Mouse (Mus musculus) liver, embryonic 14.5 days (tissue): ENCODE data around the gene Snx10. TPM values are rescaled to one million over a fixed set of nuclear protein-coding genes. Genes with fewer than 3 reads are reported as not detected.

Experiments
- ATAC-seq: fragments of 200-750 bp; cut with Nextera tagmentation; 2 replicates; pipeline ENCODE4 v1.8.0; 2017; ENCODE audit warnings: moderate number of reproducible peaks, mild to moderate bottlenecking, moderate library complexity; ENCODE audit not compliant: insufficient read depth
- DNase-seq, 3 experiments: peaks; one replicate each; pipeline ENCODE4 v3.0.0-alpha.2; 2012 to 2013; ENCODE audit warnings: low read depth in 3 of 3, low spot score in 3 of 3
- H3K27ac ChIP-seq: fragments of 300-500 bp; sonication (generic); 2 replicates; pipeline ENCODE4 v1.5.1; 2014; ENCODE audit warnings: moderate library complexity, mild to moderate bottlenecking, control low read depth, inconsistent platforms
- H3K27me3 ChIP-seq: fragments of 300-500 bp; sonication (generic); 2 replicates; pipeline ENCODE4 v1.6.1; 2014; ENCODE audit warnings: mild to moderate bottlenecking, low read length, moderate library complexity; ENCODE audit not compliant: control insufficient read depth, insufficient read depth
- H3K36me3 ChIP-seq: fragments of 300-500 bp; sonication (generic); replicated peaks from 2 replicates; pipeline ENCODE4 v1.6.1; 2014; ENCODE audit warnings: low read depth; ENCODE audit not compliant: control insufficient read depth, insufficient read depth
- H3K4me1 ChIP-seq, 2 experiments: fragments of 200-500 bp in 1 of 2; fragments of 300-500 bp in 1 of 2; sonication (generic) in 1 of 2; replicated peaks; 2 replicates each; pipeline ENCODE4 v1.6.1; 2012 to 2014; ENCODE audit warnings: antibody characterized with exemption in 1 of 2, inconsistent platforms in 1 of 2, low read length in 1 of 2; ENCODE audit not compliant: control insufficient read depth in 2 of 2, insufficient read depth in 2 of 2
- H3K4me2 ChIP-seq: fragments of 300-500 bp; sonication (generic); 2 replicates; pipeline ENCODE4 v1.6.1; 2014; ENCODE audit warnings: low read depth, mild to moderate bottlenecking, control low read depth, moderate library complexity
- H3K4me3 ChIP-seq, 2 experiments: fragments of 200-500 bp in 1 of 2; fragments of 300-500 bp in 1 of 2; sonication (generic) in 1 of 2; 2 replicates each; pipeline ENCODE4 v1.5.1; 2012 to 2014; ENCODE audit warnings: low read depth in 2 of 2, low read length in 2 of 2, mild to moderate bottlenecking in 2 of 2, control low read depth in 1 of 2, inconsistent platforms in 1 of 2, moderate library complexity in 1 of 2; ENCODE audit not compliant: insufficient read depth in 1 of 2
- H3K9ac ChIP-seq: fragments of 300-500 bp; sonication (generic); replicated peaks from 2 replicates; pipeline ENCODE4 v1.6.1; 2014; ENCODE audit warnings: mild to moderate bottlenecking, control low read depth, moderate library complexity
- H3K9me3 ChIP-seq: fragments of 300-500 bp; sonication (generic); 2 replicates; pipeline ENCODE4 v1.6.1; 2016; ENCODE audit warnings: low read length, mixed read lengths; ENCODE audit not compliant: control insufficient read depth
- CTCF ChIP-seq: IDR thresholded peaks from 2 replicates; pipeline ENCODE4 v1.5.1; 2016; ENCODE audit warnings: antibody characterized with exemption, low read depth, control low read depth
- EP300 ChIP-seq: IDR thresholded peaks from 2 replicates; pipeline ENCODE4 v1.6.1; 2016; ENCODE audit warnings: antibody characterized with exemption, low read depth
- WGBS: fragments of 180-500 bp; shearing (Covaris S2); extraction: QIAGEN DNeasy Blood & Tissue Kit; methylation state at CpG from one replicate; pipeline ENCODE4 v1.1.7; 2014; ENCODE audit not compliant: insufficient replicate concordance; 5-methylcytosine and 5-hydroxymethylcytosine counted together
- polyA plus RNA-seq, 2 experiments: library from polyadenylated mRNA; depleted of rRNA in 1 of 2; stranded (reverse) in 1 of 2; unstranded in 1 of 2; fragments of >200 nt; fragmentation: Nextera tagmentation in 1 of 2; extraction: Ambion mirVana in 1 of 2; gene quantifications; 2 replicates each; pipeline versions ENCODE4 v1.2.1 to v1.2.3; 2012 to 2014

The Snx10 gene
- polyA plus RNA-seq, 2 experiments = 2.0 to 6.7 TPM

- peaks cover 0 to 7% of the 10 kb centered on the region in 2 experiments; a peak in 1 of 4 replicates for H3K4me1 ChIP-seq
- H3K27ac ChIP-seq = no peak overlapping the region
- 65% methylated on average over 9 of the region's 9 CpGs for WGBS
- H3K9ac ChIP-seq = no peak overlapping the region
- H3K4me3 ChIP-seq = no peak overlapping the region
- H3K36me3 ChIP-seq = no peaks in the 10 kb centered on the region
- H3K9me3 ChIP-seq = no peaks in the 10 kb centered on the region
- DNase-seq (no peak), ATAC-seq (no peak)
- no peaks in the 10 kb centered on the region for H3K27me3 ChIP-seq
- H3K4me2 ChIP-seq = no peak overlapping the region
- TF ChIP-seq CTCF (no peak), EP300 (no peak)
Observed at GRCm38 (mm10) chr6:51600412-51600811, 76.7 kb downstream of the Snx10 start.

DNA sequence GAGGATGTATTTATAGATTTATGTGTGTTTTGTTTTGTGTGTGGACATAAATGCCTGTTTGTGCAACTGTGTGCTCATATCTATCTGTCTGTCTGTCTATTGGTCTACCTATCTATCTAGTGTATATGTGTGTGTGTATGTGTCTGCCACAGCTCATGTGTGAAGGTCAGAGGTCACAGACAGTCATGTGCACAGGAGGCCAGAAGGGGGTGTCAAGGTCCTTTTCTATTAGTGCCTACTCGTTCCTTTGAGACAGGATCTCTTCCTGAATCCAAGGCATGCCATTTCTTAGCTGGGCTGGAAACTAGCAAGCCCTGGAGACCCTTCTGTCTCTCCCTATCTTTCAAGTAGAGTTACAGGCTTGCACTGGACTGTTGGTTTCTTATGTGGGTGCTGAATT, 78.6 kb downstream of the Snx10 start:
- Histone ChIP-seq H3K9ac (no peak overlapping the region), H3K4me1 (peaks cover 0 to 7% of the 10 kb centered on the region in 2 experiments; a peak in 1 of 4 replicates), H3K9me3 (no peaks in the 10 kb centered on the region), H3K36me3 (no peaks in the 10 kb centered on the region), H3K27me3 (no peaks in the 10 kb centered on the region), H3K4me3 (no peak overlapping the region), H3K27ac (no peak overlapping the region), H3K4me2 (no peak overlapping the region)
- no peak for ATAC-seq
- WGBS = 72% methylated on average over 1 of the region's 1 CpGs
- no peak for DNase-seq
- TF ChIP-seq CTCF (no peak), EP300 (no peak)

DNA sequence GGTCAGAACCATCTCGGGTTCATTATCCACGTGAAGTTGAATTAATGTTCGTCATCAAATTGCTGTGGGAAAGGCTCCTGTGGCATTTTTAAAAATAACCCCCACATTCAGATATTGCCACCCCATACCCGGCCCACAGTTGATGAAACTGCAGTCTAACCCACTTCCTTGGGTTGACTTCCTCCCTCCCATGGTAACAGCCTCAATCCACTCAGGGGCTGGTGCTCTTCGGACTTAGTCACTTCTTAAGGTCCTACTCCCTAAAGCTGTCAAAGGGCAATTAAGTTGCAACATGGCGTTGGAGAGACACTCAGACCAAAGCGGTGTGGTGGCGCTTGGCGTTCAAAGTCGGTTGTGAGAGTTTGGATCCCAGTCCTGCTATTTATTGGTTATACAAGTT, 80.0 kb downstream of the Snx10 start:
- ATAC-seq (no peak), DNase-seq (no peak)
- Histone ChIP-seq H3K4me1 (peaks cover 0 to 7% of the 10 kb centered on the region in 2 experiments; a peak in 1 of 4 replicates), H3K36me3 (no peaks in the 10 kb centered on the region), H3K9ac (no peak overlapping the region), H3K9me3 (no peaks in the 10 kb centered on the region), H3K27me3 (no peaks in the 10 kb centered on the region), H3K27ac (no peak overlapping the region), H3K4me3 (no peak overlapping the region), H3K4me2 (no peak overlapping the region)
- WGBS = 51% methylated on average over 10 of the region's 10 CpGs
- TF ChIP-seq CTCF (no peak), EP300 (no peak)

GRCm38 (mm10) chr6:51606245-51606644, 82.5 kb downstream of the Snx10 start:
- ATAC-seq = no peak
- WGBS = 53% methylated on average over 4 of the region's 4 CpGs
- no peak for DNase-seq
- Histone ChIP-seq H3K27me3 (no peaks in the 10 kb centered on the region), H3K4me3 (no peak overlapping the region), H3K4me2 (no peak overlapping the region), H3K36me3 (no peaks in the 10 kb centered on the region), H3K4me1 (no peaks in the 10 kb centered on the region), H3K9me3 (no peaks in the 10 kb centered on the region), H3K9ac (no peak overlapping the region), H3K27ac (no peak overlapping the region)
- TF ChIP-seq CTCF (no peak), EP300 (no peak)

GRCm38 (mm10) chr6:51606803-51607202, 83.1 kb downstream of the Snx10 start:
- Histone ChIP-seq H3K4me2 (no peak overlapping the region), H3K4me1 (peaks cover 0 to under 1% of the 10 kb centered on the region in 2 experiments; a peak in 1 of 4 replicates), H3K36me3 (no peaks in the 10 kb centered on the region), H3K9ac (no peak overlapping the region), H3K4me3 (no peak overlapping the region), H3K27ac (no peak overlapping the region), H3K27me3 (peaks cover 3% of the 10 kb centered on the region), H3K9me3 (no peaks in the 10 kb centered on the region)
- TF ChIP-seq CTCF (no peak), EP300 (no peak)
- 13% methylated on average over 7 of the region's 7 CpGs for WGBS
- DNase-seq (no peak), ATAC-seq (no peak)

GRCm38 (mm10) chr6:51611621-51612020, 87.9 kb downstream of the Snx10 start:
- Histone ChIP-seq H3K9me3 (no peaks in the 10 kb centered on the region), H3K4me2 (no peak overlapping the region), H3K27ac (no peak overlapping the region), H3K4me1 (peaks cover 0 to 4% of the 10 kb centered on the region in 2 experiments; a peak in 2 of 4 replicates), H3K4me3 (no peak overlapping the region), H3K36me3 (no peaks in the 10 kb centered on the region), H3K27me3 (peaks cover 19% of the 10 kb centered on the region), H3K9ac (no peak overlapping the region)
- no peak for DNase-seq
- no peak for ATAC-seq
- no peak for TF ChIP-seq CTCF
- no peak for TF ChIP-seq EP300
- 61% methylated on average over 4 of the region's 4 CpGs for WGBS
